Mouse (Mus musculus): ENCODE results near the gene Misp. TPM values are rescaled to one million over a fixed set of nuclear protein-coding genes. Genes with fewer than 3 reads are reported as not detected.

The Misp gene
- 204 and 210 TPM in 2 replicates for polyA plus RNA-seq (2015; fragmentation: Nextera tagmentation; extraction: Ambion mirVana)

DNA sequence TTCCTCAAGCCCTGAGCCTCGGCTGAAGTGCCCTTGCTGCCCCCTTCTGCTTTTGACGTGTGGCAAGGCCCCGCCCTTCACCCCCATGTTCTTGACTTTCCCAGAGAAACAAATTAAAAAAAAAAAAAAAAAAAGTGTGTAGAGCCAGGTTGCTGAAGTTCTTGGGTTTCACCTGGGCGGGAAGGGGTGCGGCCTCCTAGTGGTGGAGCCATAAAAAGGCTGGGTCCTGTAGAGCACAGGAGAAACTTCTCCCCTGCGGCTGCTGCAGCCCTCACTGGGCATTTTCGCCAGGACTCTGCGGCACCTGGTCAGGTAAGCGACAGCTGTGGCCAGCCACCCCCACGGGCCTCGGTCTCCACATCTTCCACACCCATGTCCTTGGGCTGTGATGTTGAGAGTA lies at the start of gene Misp:
TSS of gene Misp (plus strand) at position 208 of the 400 bp plus-strand sequence.
- Histone ChIP-seq H3K36me3 (ENCODE audit: control insufficient read depth, insufficient read depth, low read length) (no peaks in the 10 kb centered on the region), H3K4me3 (ENCODE audit: low read length) (peak within 1 kb of the TSS; percentile 46), H3K27ac (ENCODE audit: low read length) (peak within 1 kb of the TSS; percentile 92), H3K4me2 (ENCODE audit: low read depth, low read length) (peak within 1 kb of the TSS; percentile 51), H3K27me3 (replicated peaks; ENCODE audit: control insufficient read depth, insufficient read depth, low read length) (no peaks in the 10 kb centered on the region), H3K9me3 (ENCODE audit: control insufficient read depth, low read length) (no peaks in the 10 kb centered on the region), H3K4me1 (ENCODE audit: control insufficient read depth, insufficient read depth, low read length) (peaks cover 28% of the 10 kb centered on the region), H3K9ac (ENCODE audit: low read depth, low read length) (peak within 1 kb of the TSS; percentile 72)
- 52% methylated on average over 11 of the region's 11 CpGs for WGBS
- ATAC-seq: no peak; the same call in 1 of the 2 replicates

DNA sequence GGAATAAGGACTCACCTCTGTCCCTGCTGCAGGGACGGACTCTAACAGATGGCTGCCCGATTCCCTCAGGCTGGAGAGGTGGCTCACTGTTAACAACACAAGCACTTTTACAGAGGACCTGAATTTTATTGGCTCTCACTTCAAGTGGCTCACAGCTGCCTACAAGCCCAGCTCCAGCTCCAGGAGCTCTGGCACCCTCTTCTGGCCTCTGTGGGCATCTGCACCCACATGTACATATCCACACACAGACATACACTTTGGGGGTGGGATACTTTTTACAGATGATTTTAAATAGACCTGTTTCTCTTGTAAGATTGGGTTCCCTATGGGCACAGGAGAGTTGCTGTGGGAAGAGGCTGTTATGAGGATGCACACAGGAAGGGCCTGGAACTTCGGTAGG lies 48.5 kb upstream of the Misp start:
- Histone ChIP-seq H3K27me3 (replicated peaks; ENCODE audit: control insufficient read depth, insufficient read depth, low read length) (no peaks in the 10 kb centered on the region; the same call in 1 of the 2 replicates), H3K4me1 (ENCODE audit: control insufficient read depth, insufficient read depth, low read length) (peaks cover 18% of the 10 kb centered on the region), H3K27ac (ENCODE audit: low read length) (no peak overlapping the region), H3K4me3 (ENCODE audit: low read length) (no peak overlapping the region), H3K9me3 (ENCODE audit: control insufficient read depth, low read length) (0 out of 2 replicates have a peak, but pooled peaks cover 5% of the 10 kb centered on the region), H3K4me2 (ENCODE audit: low read depth, low read length) (no peak overlapping the region), H3K9ac (ENCODE audit: low read depth, low read length) (no peak overlapping the region), H3K36me3 (ENCODE audit: control insufficient read depth, insufficient read depth, low read length) (no peaks in the 10 kb centered on the region)
- no peak for ATAC-seq
- 98% methylated on average over 3 of the region's 3 CpGs for WGBS

DNA sequence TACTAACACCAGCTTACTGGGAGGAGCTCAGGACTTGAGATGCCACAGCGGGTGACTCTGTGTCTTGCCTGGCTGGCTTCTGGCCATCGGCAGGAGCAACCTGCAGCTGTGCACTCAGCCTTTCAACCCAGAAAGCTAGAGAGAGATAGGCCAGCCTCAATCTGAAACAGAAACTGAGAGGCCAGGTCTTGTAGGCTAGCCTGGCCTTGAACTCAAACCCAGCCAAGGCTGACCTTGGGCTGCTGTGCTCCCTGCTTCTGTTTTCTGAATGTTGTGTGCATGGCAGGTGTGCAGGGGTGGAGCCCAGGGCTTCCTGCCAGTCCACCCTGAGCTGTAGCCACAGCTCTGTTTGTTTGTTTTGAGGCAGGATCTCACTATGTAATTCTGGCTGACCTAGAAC lies 47.6 kb upstream of the Misp start:
- Histone ChIP-seq H3K36me3 (ENCODE audit: control insufficient read depth, insufficient read depth, low read length) (no peaks in the 10 kb centered on the region), H3K4me3 (ENCODE audit: low read length) (no peak overlapping the region), H3K4me1 (ENCODE audit: control insufficient read depth, insufficient read depth, low read length) (peaks cover 18% of the 10 kb centered on the region), H3K4me2 (ENCODE audit: low read depth, low read length) (no peak overlapping the region), H3K9me3 (ENCODE audit: control insufficient read depth, low read length) (0 out of 2 replicates have a peak, but pooled peaks cover 5% of the 10 kb centered on the region), H3K27ac (ENCODE audit: low read length) (no peak overlapping the region), H3K9ac (ENCODE audit: low read depth, low read length) (no peak overlapping the region), H3K27me3 (replicated peaks; ENCODE audit: control insufficient read depth, insufficient read depth, low read length) (no peaks in the 10 kb centered on the region; the same call in 1 of the 2 replicates)
- 82% methylated on average over 2 of the region's 2 CpGs for WGBS
- ATAC-seq: no peak

DNA sequence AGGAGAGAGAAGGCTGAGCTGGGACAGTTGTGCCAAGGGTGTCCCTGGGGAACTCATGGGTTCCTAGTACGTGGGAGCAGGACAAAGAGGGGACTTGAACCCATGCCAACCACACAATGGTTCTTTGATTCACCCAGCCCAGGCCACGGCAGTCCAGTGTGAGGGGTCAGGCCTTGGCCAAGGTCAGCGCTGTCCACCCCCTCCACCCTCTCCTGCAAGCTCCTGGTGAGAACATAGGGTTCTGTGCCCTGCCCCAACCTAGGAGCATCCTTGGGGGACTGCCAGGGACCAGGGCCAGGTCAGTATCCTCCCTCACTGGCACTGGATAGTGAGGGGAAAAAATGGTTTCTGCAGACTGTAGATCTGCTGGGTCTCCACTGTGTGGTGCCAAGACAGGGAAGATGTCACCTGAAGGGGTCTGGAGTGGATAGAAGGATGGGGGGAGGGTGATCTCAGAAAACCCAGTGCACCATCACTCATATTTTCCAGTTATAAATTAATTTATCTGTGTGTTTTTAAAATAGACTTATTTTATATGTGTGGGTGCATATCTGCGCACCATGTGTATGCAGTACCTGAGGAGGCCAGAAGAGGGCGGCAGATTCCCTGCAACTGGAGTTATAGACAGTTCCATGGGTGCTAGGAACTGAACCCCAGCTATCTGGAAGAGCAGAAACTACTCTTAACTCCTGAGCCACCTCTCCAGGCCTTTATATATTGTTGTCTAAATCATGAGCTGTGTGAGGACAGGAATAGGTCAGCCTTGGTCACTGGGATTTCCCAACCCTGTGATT lies 46.1 kb upstream of the Misp start:
- no peak overlapping the region for H3K27ac ChIP-seq (ENCODE audit: low read length)
- 63% methylated on average over 5 of the region's 5 CpGs for WGBS
- no peak overlapping the region for H3K9ac ChIP-seq (ENCODE audit: low read depth, low read length)
- 0 out of 2 replicates have a peak, but pooled peaks cover 5% of the 10 kb centered on the region for H3K9me3 ChIP-seq (ENCODE audit: control insufficient read depth, low read length)
- no peak overlapping the region for H3K4me3 ChIP-seq (ENCODE audit: low read length)
- H3K4me2 ChIP-seq (ENCODE audit: low read depth, low read length): no peak overlapping the region
- peaks cover 25% of the 10 kb centered on the region for H3K4me1 ChIP-seq (ENCODE audit: control insufficient read depth, insufficient read depth, low read length)
- no peaks in the 10 kb centered on the region for H3K36me3 ChIP-seq (ENCODE audit: control insufficient read depth, insufficient read depth, low read length)
- no peaks in the 10 kb centered on the region; the same call in 1 of the 2 replicates for H3K27me3 ChIP-seq (replicated peaks; ENCODE audit: control insufficient read depth, insufficient read depth, low read length)
- ATAC-seq: no peak

DNA sequence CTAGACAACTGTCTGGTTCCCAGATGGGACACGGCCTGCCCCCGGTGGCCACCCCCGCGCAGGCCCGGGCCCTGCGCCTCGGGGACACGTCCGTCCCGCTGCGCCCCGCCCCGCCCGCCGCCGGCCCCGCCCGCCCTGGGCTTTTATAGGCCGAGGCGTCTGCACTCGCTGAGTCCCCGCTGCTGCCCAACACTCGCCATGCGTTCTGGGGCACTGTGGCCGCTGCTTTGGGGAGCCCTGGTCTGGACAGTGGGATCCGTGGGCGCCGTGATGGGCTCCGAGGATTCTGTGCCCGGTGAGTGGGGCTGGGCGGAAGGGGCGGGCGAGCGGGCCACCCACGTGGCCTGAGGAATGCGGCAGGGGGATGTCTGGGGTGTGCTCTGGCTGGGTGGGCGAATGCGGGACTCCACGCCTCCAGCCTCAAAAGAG lies 43.7 kb upstream of the Misp start, which contains the start of gene Fstl3:
TSS of gene Fstl3 (plus strand) at position 170 of the 429 bp plus-strand sequence.
- Histone ChIP-seq H3K4me3 (ENCODE audit: low read length) (peak within 1 kb of the TSS; percentile 60), H3K27me3 (replicated peaks; ENCODE audit: control insufficient read depth, insufficient read depth, low read length) (no peaks in the 10 kb centered on the region; the same call in 1 of the 2 replicates), H3K9ac (ENCODE audit: low read depth, low read length) (peak within 1 kb of the TSS; percentile 72), H3K9me3 (ENCODE audit: control insufficient read depth, low read length) (0 out of 2 replicates have a peak, but pooled peaks cover 4% of the 10 kb centered on the region), H3K27ac (ENCODE audit: low read length) (peak within 1 kb of the TSS; percentile 57), H3K4me2 (ENCODE audit: low read depth, low read length) (peak within 1 kb of the TSS; percentile 91), H3K36me3 (ENCODE audit: control insufficient read depth, insufficient read depth, low read length) (no peaks in the 10 kb centered on the region), H3K4me1 (ENCODE audit: control insufficient read depth, insufficient read depth, low read length) (peaks cover 37% of the 10 kb centered on the region)
- 2% methylated on average over 36 of the region's 39 CpGs for WGBS
- no peak for ATAC-seq

DNA sequence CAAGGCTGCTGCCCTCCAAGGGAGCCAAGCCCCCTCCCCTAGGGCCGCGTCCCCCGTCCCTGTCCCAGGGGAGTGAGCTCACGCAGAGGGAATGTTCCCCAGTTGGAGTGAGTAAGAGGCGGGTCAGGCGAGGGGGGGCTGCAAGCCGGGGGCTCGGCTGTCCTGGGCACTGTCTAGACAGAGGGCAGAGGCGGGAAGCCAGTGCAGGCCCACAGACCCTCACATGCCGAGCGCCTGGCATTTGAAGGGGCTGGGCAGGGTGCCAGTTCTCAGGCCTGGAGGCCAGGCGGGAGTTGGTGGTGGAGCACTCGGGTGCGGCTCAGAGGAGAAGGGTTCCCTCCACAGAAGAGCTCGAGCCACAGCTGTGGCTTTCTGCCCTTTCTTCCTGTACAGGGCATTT lies 42.8 kb upstream of the Misp start:
- no peak for ATAC-seq
- WGBS: 14% methylated on average over 15 of the region's 15 CpGs
- H3K27me3 ChIP-seq (replicated peaks; ENCODE audit: control insufficient read depth, insufficient read depth, low read length): no peaks in the 10 kb centered on the region; the same call in 1 of the 2 replicates

DNA sequence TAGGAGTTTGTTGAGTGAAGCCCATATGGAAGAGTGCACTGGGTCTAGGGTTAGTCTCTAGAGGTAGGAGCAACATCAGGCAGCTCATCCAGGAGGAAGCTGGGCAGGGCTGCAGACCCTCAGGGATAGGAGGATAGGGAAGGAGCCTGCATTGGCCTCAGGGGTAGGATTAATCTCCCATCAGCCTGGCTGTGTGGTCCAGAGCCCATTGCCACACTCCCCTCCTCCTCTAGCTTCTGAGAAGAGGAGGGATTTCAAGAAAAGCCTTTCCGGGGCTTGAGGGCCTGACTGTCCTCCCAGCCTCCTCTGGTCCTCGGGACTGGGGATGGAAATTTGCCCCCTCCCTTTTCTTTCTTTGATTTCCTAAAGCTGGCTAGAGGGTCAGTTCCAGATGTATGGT lies 41.6 kb upstream of the Misp start:
- Histone ChIP-seq H3K36me3 (ENCODE audit: control insufficient read depth, insufficient read depth, low read length) (no peaks in the 10 kb centered on the region), H3K27me3 (replicated peaks; ENCODE audit: control insufficient read depth, insufficient read depth, low read length) (peaks cover 1% of the 10 kb centered on the region; the same call in 1 of the 2 replicates), H3K4me3 (ENCODE audit: low read length) (no peak overlapping the region), H3K9me3 (ENCODE audit: control insufficient read depth, low read length) (no peaks in the 10 kb centered on the region), H3K4me1 (ENCODE audit: control insufficient read depth, insufficient read depth, low read length) (peaks cover 37% of the 10 kb centered on the region), H3K9ac (ENCODE audit: low read depth, low read length) (no peak overlapping the region), H3K27ac (ENCODE audit: low read length) (no peak overlapping the region), H3K4me2 (ENCODE audit: low read depth, low read length) (no peak overlapping the region)
- no peak for ATAC-seq
- 40% methylated on average over 2 of the region's 2 CpGs for WGBS

More for the DNA sequence above, 42.8 kb upstream of the Misp start:
- peak overlapping the region; percentile 91 for H3K4me2 ChIP-seq (ENCODE audit: low read depth, low read length)
- peaks cover 37% of the 10 kb centered on the region for H3K4me1 ChIP-seq (ENCODE audit: control insufficient read depth, insufficient read depth, low read length)
- H3K4me3 ChIP-seq (ENCODE audit: low read length): peak overlapping the region; percentile 60
- peak overlapping the region; percentile 57 for H3K27ac ChIP-seq (ENCODE audit: low read length)
- H3K9ac ChIP-seq (ENCODE audit: low read depth, low read length): peak overlapping the region; percentile 72
- no peaks in the 10 kb centered on the region for H3K9me3 ChIP-seq (ENCODE audit: control insufficient read depth, low read length)
- H3K36me3 ChIP-seq (ENCODE audit: control insufficient read depth, insufficient read depth, low read length): no peaks in the 10 kb centered on the region

DNA sequence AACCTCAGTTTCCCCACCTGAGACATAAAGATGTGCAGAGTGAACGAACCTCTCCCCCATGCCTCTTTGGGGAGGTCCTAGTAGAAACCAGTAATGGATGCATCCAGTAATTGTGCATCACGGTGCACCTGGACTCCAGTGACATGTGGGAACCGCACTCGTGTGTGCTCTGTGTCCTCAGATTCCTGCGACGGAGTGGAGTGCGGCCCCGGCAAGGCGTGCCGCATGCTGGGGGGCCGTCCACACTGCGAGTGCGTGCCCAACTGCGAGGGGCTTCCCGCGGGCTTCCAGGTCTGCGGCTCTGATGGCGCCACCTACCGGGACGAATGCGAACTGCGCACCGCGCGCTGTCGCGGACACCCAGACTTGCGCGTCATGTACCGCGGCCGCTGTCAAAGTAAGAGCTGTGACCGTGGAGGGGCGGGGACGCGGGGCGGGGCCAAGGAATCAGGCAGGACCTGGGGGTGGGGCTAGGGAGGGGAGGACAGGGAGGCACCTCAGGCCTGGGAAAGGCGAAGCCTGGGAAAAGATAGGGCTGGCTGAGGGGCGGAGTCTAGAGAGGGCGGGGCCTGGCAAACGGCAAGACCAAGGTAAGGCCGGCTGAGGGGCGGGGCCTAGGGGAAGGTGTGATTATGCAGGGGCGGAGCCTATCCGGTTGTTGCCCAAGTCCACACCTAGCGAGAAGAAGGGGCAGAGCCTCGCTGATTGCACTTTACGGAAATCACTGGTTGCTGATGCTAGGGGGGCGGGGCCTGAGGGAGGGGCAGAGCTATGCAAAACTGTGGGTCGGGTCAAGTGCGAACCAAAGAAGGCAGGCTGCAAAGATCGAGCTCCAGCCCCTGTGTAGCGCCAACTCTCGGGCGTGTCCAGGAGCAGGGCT lies 40.8 kb upstream of the Misp start:
- peaks cover 37% of the 10 kb centered on the region for H3K4me1 ChIP-seq (ENCODE audit: control insufficient read depth, insufficient read depth, low read length)
- 1% methylated on average over 55 of the region's 55 CpGs for WGBS
- no peaks in the 10 kb centered on the region for H3K36me3 ChIP-seq (ENCODE audit: control insufficient read depth, insufficient read depth, low read length)
- ATAC-seq: peak; percentile 90
- peaks cover 2% of the 10 kb centered on the region; the same call in 1 of the 2 replicates for H3K27me3 ChIP-seq (replicated peaks; ENCODE audit: control insufficient read depth, insufficient read depth, low read length)
- peak overlapping the region; percentile 94 for H3K4me2 ChIP-seq (ENCODE audit: low read depth, low read length)
- H3K9me3 ChIP-seq (ENCODE audit: control insufficient read depth, low read length): no peaks in the 10 kb centered on the region
- H3K27ac ChIP-seq (ENCODE audit: low read length): peak overlapping the region; percentile 73
- peak overlapping the region; percentile 49 for H3K9ac ChIP-seq (ENCODE audit: low read depth, low read length)
- peak overlapping the region; percentile 54 for H3K4me3 ChIP-seq (ENCODE audit: low read length)

DNA sequence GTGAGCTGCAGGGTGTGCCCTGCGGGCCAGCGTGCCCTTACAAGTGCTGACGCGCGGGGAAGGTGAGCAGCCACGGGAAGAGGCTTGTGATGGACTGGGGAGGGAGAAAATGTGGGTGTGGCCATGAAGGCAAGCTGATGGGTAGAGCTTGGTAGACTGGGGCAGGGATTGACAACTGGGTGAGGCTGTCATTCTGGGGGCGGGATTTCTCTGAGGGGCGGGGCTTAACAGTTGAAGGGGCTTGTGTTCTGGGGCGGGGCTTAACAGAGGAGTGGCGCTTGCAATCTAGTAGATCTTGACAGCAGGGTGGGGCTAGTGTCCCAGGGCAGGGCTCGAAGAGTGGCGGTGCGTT lies 40.1 kb upstream of the Misp start:
- under 1% methylated on average over 13 of the region's 13 CpGs for WGBS
- H3K36me3 ChIP-seq (ENCODE audit: control insufficient read depth, insufficient read depth, low read length): no peaks in the 10 kb centered on the region
- ATAC-seq: no peak
- peak overlapping the region; percentile 43 for H3K9ac ChIP-seq (ENCODE audit: low read depth, low read length)
- H3K4me2 ChIP-seq (ENCODE audit: low read depth, low read length): peak overlapping the region; percentile 94
- H3K9me3 ChIP-seq (ENCODE audit: control insufficient read depth, low read length): no peaks in the 10 kb centered on the region
- H3K4me3 ChIP-seq (ENCODE audit: low read length): peak overlapping the region; percentile 54
- H3K27ac ChIP-seq (ENCODE audit: low read length): peak overlapping the region; percentile 73
- peaks cover 2% of the 10 kb centered on the region; the same call in 1 of the 2 replicates for H3K27me3 ChIP-seq (replicated peaks; ENCODE audit: control insufficient read depth, insufficient read depth, low read length)
- H3K4me1 ChIP-seq (ENCODE audit: control insufficient read depth, insufficient read depth, low read length): peaks cover 37% of the 10 kb centered on the region

All from intestine, embryonic 16.5 days (tissue).